Mouse (Mus musculus): Measurements from ENCODE around the gene Ear6.

- TF ChIP-seq ZKSCAN1 (IDR thresholded peaks at IDR 0.05; ENCODE audit: borderline replicate concordance, low read depth, low read length) = no peak
- no peak for TF ChIP-seq POLR2A (IDR thresholded peaks at IDR 0.05; ENCODE audit: low read depth, low read length)
- no peak for TF ChIP-seq CTCF (conservative IDR thresholded peaks at IDR 0.05 in 1 of 2, IDR thresholded peaks at IDR 0.05 in 1 of 2; ENCODE audit: low read depth in 2 of 2, low read length in 2 of 2)
- no peak for TF ChIP-seq MAX (IDR thresholded peaks at IDR 0.05; ENCODE audit: low read length)
- TF ChIP-seq JUN (IDR thresholded peaks at IDR 0.05; ENCODE audit: insufficient read depth, low read depth, low read length) = no peak
- no peak for TF ChIP-seq MYC (IDR thresholded peaks at IDR 0.05; ENCODE audit: low read depth, low read length)
- no peak for TF ChIP-seq UBTF (IDR thresholded peaks at IDR 0.05; ENCODE audit: low read depth, low read length)
- no peak for TF ChIP-seq ZNF384 (IDR thresholded peaks at IDR 0.05; ENCODE audit: low read depth, low read length)
- TF ChIP-seq JUND (conservative IDR thresholded peaks at IDR 0.05; ENCODE audit: low read depth, low read length) = no peak
- no peak for TF ChIP-seq USF1 (IDR thresholded peaks at IDR 0.05; ENCODE audit: low read depth, low read length)
- TF ChIP-seq RCOR1 (conservative IDR thresholded peaks at IDR 0.05; ENCODE audit: low read depth, low read length) = no peak
- no peak for TF ChIP-seq MAFK (IDR thresholded peaks at IDR 0.05; ENCODE audit: insufficient replicate concordance, low read length)
These were observed 6.9 kb upstream of the Ear6 start for GRCm38 (mm10) chr14:51846566-51846965.

All from CH12.LX (cell line).